Comparison of ENCODE assay signal across 9 mouse cellular contexts in genomic region chr5:118483532-118483931, GRCm38 (mm10).
DNase-seq lines count a peak whose midpoint lies in the region; ATAC-seq and TF ChIP-seq lines count a peak whose summit lies in the region.
"Had no signal": no experiment of that assay in that cellular context is flagged by ENCODE, and none has a peak within 500 bp of the region (broad histone marks: within the 10 kb centered on the region; RNA-seq: fewer than 3 reads in every experiment).

No protein-coding gene starts in this region.

- no peak overlapping the region for H3K4me2 ChIP-seq in forebrain, embryonic 11.5 days (ENCODE audit: low read depth, low read length, severe bottlenecking)
- no peak overlapping the region for H3K4me2 ChIP-seq in forebrain, postnatal 0 days (ENCODE audit: low read depth)
- peak overlapping the region; percentile 11; the same call in 1 of the 2 replicates for H3K4me2 ChIP-seq in embryonic facial prominence, embryonic 13.5 days
- H3K4me2 ChIP-seq in liver, embryonic 11.5 days, result peak overlapping the region; percentile 72

- no peaks in the 10 kb centered on the region for H3K9me3 ChIP-seq in forebrain, embryonic 11.5 days (ENCODE audit: control insufficient read depth, low read length)
- no peaks in the 10 kb centered on the region for H3K9me3 ChIP-seq in forebrain, postnatal 0 days (ENCODE audit: low read length)
- no peaks in the 10 kb centered on the region for H3K9me3 ChIP-seq in E14TG2a.4 (ENCODE audit: low read length)
- no peaks in the 10 kb centered on the region for H3K9me3 ChIP-seq in embryonic facial prominence, embryonic 13.5 days
- no peaks in the 10 kb centered on the region for H3K9me3 ChIP-seq in liver, embryonic 11.5 days (ENCODE audit: control insufficient read depth, low read length)

- peak; percentile 68 for DNase-seq in forebrain, embryonic 11.5 days (ENCODE audit: low spot score)
- no peak for DNase-seq in forebrain, postnatal 0 days
- DNase-seq in liver, embryonic 11.5 days (ENCODE audit: low spot score), result peak; percentile 85
- no peak for DNase-seq in urinary bladder, adult 2 months (ENCODE audit: low spot score)
- DNase-seq in thymus, postnatal 0 days (ENCODE audit: low spot score), result no peak
- DNase-seq in cerebellum, postnatal 4 days (ENCODE audit: low spot score in 2 of 2), result no peak
- DNase-seq: left cerebral cortex, postnatal 4 days had no signal

- H3K36me3 ChIP-seq in forebrain, embryonic 11.5 days (ENCODE audit: control insufficient read depth, insufficient read depth, low read length), result no peaks in the 10 kb centered on the region
- no peaks in the 10 kb centered on the region for H3K36me3 ChIP-seq in forebrain, postnatal 0 days (ENCODE audit: insufficient read depth)
- H3K36me3 ChIP-seq in E14TG2a.4 (ENCODE audit: insufficient read depth, low read length), result no peaks in the 10 kb centered on the region
- no peaks in the 10 kb centered on the region for H3K36me3 ChIP-seq in embryonic facial prominence, embryonic 13.5 days
- H3K36me3 ChIP-seq in liver, embryonic 11.5 days (ENCODE audit: control insufficient read depth, insufficient read depth, low read length), result no peaks in the 10 kb centered on the region

- WGBS in forebrain, embryonic 11.5 days, result 11% methylated on average over 8 of the region's 8 CpGs
- WGBS in forebrain, postnatal 0 days, result 10% methylated on average over 8 of the region's 8 CpGs
- WGBS in embryonic facial prominence, embryonic 13.5 days, result 11% methylated on average over 8 of the region's 8 CpGs
- WGBS in liver, embryonic 11.5 days, result 8% methylated on average over 8 of the region's 8 CpGs

- no peaks in the 10 kb centered on the region for H3K27me3 ChIP-seq in forebrain, embryonic 11.5 days (ENCODE audit: control insufficient read depth, insufficient read depth, low read length)
- no peaks in the 10 kb centered on the region for H3K27me3 ChIP-seq in forebrain, postnatal 0 days (ENCODE audit: insufficient read depth, low read length)
- no peaks in the 10 kb centered on the region for H3K27me3 ChIP-seq in E14TG2a.4 (ENCODE audit: insufficient read depth, low read length)
- no peaks in the 10 kb centered on the region for H3K27me3 ChIP-seq in embryonic facial prominence, embryonic 13.5 days
- H3K27me3 ChIP-seq in liver, embryonic 11.5 days (replicated peaks; ENCODE audit: control insufficient read depth, insufficient read depth, low read length), result no peaks in the 10 kb centered on the region

- ATAC-seq in forebrain, embryonic 11.5 days (replicated peaks; ENCODE audit: low FRiP score), result no peak
- ATAC-seq in forebrain, postnatal 0 days, result no peak
- no peak for ATAC-seq in embryonic facial prominence, embryonic 13.5 days (ENCODE audit: insufficient number of reproducible peaks, insufficient read depth, low FRiP score, low TSS enrichment, low read depth)
- ATAC-seq in liver, embryonic 11.5 days (replicated peaks; ENCODE audit: low FRiP score), result peak; percentile 82

- no peak overlapping the region for H3K9ac ChIP-seq in forebrain, embryonic 11.5 days (ENCODE audit: low read length)
- no peak overlapping the region for H3K9ac ChIP-seq in forebrain, postnatal 0 days
- no peak overlapping the region for H3K9ac ChIP-seq in embryonic facial prominence, embryonic 13.5 days
- peak overlapping the region; percentile 66 for H3K9ac ChIP-seq in liver, embryonic 11.5 days (ENCODE audit: low read depth, low read length)

- H3K4me1 ChIP-seq in forebrain, embryonic 11.5 days (replicated peaks; ENCODE audit: control insufficient read depth, insufficient read depth, low read length), result peaks cover 6% of the 10 kb centered on the region; the same call in 1 of the 2 replicates
- no peaks in the 10 kb centered on the region for H3K4me1 ChIP-seq in forebrain, postnatal 0 days (ENCODE audit: insufficient read depth)
- H3K4me1 ChIP-seq in E14TG2a.4 (replicated peaks; ENCODE audit: low read depth, low read length), result peaks cover 85% of the 10 kb centered on the region
- H3K4me1 ChIP-seq in embryonic facial prominence, embryonic 13.5 days, result peaks cover 17% of the 10 kb centered on the region
- H3K4me1 ChIP-seq in liver, embryonic 11.5 days (replicated peaks; ENCODE audit: control insufficient read depth, insufficient read depth, low read length), result peaks cover 67% of the 10 kb centered on the region

- H3K4me3 ChIP-seq in forebrain, embryonic 11.5 days (ENCODE audit: low read depth, low read length), result no peak overlapping the region
- no peak overlapping the region for H3K4me3 ChIP-seq in forebrain, postnatal 0 days (ENCODE audit: low read depth, low read length)
- H3K4me3 ChIP-seq in E14TG2a.4 (replicated peaks; ENCODE audit: low read length), result peak overlapping the region; percentile 53
- no peak overlapping the region for H3K4me3 ChIP-seq in embryonic facial prominence, embryonic 13.5 days
- peak overlapping the region; percentile 34 for H3K4me3 ChIP-seq in liver, embryonic 11.5 days (ENCODE audit: low read depth, low read length)

- no peak for TF ChIP-seq CTCF in forebrain, postnatal 0 days (IDR thresholded peaks at IDR 0.05; ENCODE audit: low read depth)
- no peak for TF ChIP-seq CTCF in E14TG2a.4 (conservative IDR thresholded peaks at IDR 0.05; ENCODE audit: low read length)

- no peak overlapping the region for H3K27ac ChIP-seq in forebrain, embryonic 11.5 days (ENCODE audit: low read depth, low read length)
- no peak overlapping the region for H3K27ac ChIP-seq in forebrain, postnatal 0 days (ENCODE audit: low read depth, low read length)
- no peak overlapping the region for H3K27ac ChIP-seq in embryonic facial prominence, embryonic 13.5 days
- peak overlapping the region; percentile 89 for H3K27ac ChIP-seq in liver, embryonic 11.5 days (ENCODE audit: low read depth, low read length)

Comparison
In these comparisons a context has a peak if more than half of its experiments do, and no peak if none do; other contexts are left out.
1. DNase-seq: peak in forebrain, embryonic 11.5 days (single experiment) and liver, embryonic 11.5 days (single experiment); none in forebrain, postnatal 0 days (single experiment), urinary bladder, adult 2 months (single experiment), thymus, postnatal 0 days (single experiment) and cerebellum, postnatal 4 days (0 of 2).
2. H3K4me2 ChIP-seq: peak in embryonic facial prominence, embryonic 13.5 days (single experiment) and liver, embryonic 11.5 days (single experiment); none in forebrain, embryonic 11.5 days (single experiment) and forebrain, postnatal 0 days (single experiment).
3. H3K4me3 ChIP-seq: peak in E14TG2a.4 (single experiment) and liver, embryonic 11.5 days (single experiment); none in forebrain, embryonic 11.5 days (single experiment), forebrain, postnatal 0 days (single experiment) and embryonic facial prominence, embryonic 13.5 days (single experiment).